Mouse (Mus musculus) hindbrain, embryonic 12.5 days (tissue): ENCODE results near the gene Idh1. TPM values are rescaled to one million over a fixed set of nuclear protein-coding genes. Genes with fewer than 3 reads are reported as not detected.

Experiments used
- polyA plus RNA-seq: library from polyadenylated mRNA; unstranded; fragments of >200 nt; fragmentation: Nextera tagmentation; extraction: Ambion mirVana; gene quantifications from 2 replicates; pipeline ENCODE4 v1.2.1, GENCODE M21; 2016

Gene Idh1
- polyA plus RNA-seq, 1 experiment from 2014 or later = 383 TPM

Other genes starting within 250 kb of the Idh1 start
- 11.8 and 13.4 TPM in 2 replicates for gene Plekhm3, start 229.7 kb downstream of the Idh1 start, polyA plus RNA-seq
- gene Akr1cl, start 153.7 kb downstream of the Idh1 start, polyA plus RNA-seq = 0.29 and 0.41 TPM in 2 replicates
- not detected in 2 replicates for gene Cryge, start 135.4 kb downstream of the Idh1 start, polyA plus RNA-seq
- not detected in 2 replicates for gene Crygd, start 123.0 kb downstream of the Idh1 start, polyA plus RNA-seq
- gene Crygc, start 112.8 kb downstream of the Idh1 start, polyA plus RNA-seq = not detected in 2 replicates
- not detected in 2 replicates for gene Crygb, start 104.2 kb downstream of the Idh1 start, polyA plus RNA-seq
- not detected in 2 replicates for gene Cryga, start 83.1 kb downstream of the Idh1 start, polyA plus RNA-seq
- not detected in 2 replicates for gene Gm28845, start 66.9 kb downstream of the Idh1 start, polyA plus RNA-seq
- gene D630023F18Rik, start 63.3 kb downstream of the Idh1 start, polyA plus RNA-seq = 0.39 and 0.42 TPM in 2 replicates
- 18.9 and 20.2 TPM in 2 replicates for gene Pikfyve, start 183 bp upstream of the Idh1 start, polyA plus RNA-seq
- 1.0 and 1.5 TPM in 2 replicates for gene Pth2r, start 95.6 kb upstream of the Idh1 start, polyA plus RNA-seq